Mouse (Mus musculus) c-Kit-positive CD71-negative TER-119-negative erythroid progenitor cells, embryonic 14.5 days (primary cell): ENCODE results near the gene Acp5.
A peak's percentile ranks its signal among the peaks of the same experiment; 100 is the strongest.

ENCODE experiments used
- DNase-seq: peaks from one replicate; pipeline ENCODE4 v3.0.0-alpha.2; 2013; ENCODE audit warnings: low read depth

Gene Acp5

DNA sequence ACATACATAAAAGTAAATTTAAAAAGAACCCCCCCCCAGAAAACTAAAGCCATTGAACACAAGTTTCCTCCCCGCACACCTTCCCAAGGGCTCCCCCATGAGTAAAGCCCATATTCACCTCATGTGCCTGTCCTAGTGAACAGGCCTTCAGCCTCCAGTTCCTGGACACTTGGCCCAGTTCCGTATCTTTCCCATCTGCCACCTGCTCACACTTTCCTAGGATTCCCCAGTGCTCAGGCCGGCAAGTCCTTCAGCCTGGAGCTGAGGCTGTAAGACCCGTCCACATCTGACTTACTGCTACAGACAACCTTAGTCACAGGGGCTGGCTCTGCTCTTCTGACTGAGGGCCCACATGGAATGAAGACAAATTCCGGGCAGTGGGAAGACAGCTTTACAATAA is 4.2 kb upstream of the Acp5 start:
- no peak for DNase-seq

DNA sequence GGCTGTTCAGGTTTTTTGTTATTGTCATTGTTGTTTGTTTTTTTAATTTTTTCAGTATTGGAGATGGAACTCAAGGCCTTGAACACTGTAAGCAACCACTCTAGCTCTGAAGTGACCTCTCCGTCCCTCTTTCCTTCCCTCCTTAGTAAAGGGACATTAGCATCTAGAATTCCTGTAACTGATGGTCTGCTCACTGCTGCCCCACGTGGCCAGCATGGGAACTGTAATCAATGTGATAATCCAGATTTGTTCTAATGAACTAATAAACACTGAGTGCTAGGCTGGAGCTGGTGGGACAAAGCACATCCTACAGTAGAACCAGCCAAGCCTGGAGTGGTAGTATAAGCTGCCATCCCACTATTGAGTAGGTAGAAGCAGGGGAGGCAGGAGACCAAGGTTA is 3.0 kb upstream of the Acp5 start:
- no peak for DNase-seq

DNA sequence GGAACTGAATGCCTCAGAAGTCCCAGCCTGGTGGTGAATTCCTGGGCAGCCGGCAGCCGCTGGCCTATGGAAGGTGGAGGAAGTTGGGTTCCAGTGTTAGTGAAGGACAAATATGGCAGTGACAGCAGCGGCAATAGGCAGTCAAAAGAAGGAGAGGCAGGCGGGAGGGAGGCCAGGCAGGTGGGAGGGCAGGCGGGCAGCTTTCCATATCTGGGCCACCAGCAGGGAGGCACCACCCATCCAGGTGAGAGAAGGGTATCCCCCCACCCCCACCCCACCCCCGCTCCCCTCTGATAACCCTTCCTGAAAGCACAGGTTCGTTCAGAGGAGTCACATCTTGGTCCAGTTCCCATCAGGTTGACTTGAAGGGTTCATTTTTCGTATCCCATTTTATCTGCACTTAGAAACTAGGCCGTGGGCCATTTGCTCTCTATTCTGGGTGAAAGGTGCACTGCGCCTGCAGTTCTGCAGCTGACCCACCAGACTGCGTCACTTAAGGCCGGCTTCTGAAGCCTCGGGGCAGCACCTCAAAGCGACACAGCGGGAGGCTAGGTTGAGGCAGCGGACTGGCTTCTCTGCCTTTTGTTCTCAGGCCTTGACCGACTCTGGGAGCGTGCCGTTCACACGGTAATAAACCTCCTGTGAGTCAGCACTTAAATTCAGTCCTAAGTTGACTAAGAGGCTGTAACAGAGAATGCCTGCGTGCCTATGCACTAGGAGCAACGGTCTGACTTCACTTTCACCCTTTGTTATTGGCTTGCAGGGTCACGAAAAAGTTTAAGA is 1.4 kb upstream of the Acp5 start:
- no peak for DNase-seq

DNA sequence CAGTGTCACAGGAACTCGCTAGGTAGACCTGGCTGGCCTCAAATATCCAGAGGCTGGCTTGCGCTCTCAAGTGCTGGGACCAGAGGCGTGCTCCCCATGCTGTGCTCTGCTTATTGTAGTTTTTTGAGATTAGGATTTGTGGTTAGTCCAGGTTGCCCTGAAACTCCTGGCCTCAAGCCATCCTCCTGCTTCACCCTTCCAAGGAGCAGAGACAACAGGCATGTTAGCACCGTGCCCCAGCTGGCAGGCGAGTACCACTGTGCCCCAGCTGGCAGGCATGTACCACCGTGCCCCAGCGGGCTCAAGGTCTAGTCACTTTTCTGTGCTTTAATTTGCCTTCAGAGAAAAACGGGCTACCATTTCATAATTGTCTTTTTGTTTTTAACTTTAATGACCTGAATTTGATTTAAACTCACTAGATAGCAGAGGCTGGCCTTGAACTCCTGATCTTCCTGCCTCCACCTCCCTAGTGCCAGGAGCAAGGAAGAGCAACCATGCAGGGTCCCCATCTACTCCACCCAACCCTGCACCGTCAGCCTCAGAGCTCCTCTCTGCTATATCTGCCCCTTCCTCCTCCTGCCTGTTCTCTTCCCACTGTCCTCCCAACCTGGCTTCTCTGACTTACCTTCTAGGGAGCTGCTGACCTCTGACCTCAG is 395 bp downstream of the Acp5 start:
- no peak for DNase-seq

DNA sequence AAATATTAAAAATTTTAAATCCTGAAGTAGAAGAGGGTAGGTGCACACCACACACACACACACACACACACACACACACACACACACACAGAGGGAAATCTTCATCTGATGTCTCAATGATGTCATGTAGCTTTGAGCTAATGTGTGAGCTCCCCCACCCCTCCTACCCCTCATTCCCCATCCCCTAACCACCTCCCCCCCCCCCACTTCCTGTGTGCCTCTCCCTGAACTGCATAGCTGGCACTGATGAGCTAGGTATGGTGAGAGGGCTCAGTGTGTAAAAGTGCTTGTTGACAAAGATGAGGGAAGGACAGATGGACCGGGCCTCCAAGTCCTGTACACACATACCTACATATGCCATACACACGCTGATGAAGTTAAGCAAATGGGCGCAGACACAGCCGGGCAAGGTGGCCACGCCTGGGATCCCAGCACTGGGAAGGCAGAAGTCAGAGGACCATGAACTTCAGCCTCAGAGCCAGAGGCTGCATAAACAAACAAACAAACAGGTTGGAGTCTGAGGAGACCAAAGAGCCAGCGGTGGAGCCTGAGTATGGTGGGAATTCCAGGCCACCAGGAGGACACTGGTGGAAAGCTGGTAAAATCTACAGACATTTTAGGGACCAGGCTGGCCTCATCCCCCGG is 1.1 kb downstream of the Acp5 start:
- DNase-seq: no peak

DNA sequence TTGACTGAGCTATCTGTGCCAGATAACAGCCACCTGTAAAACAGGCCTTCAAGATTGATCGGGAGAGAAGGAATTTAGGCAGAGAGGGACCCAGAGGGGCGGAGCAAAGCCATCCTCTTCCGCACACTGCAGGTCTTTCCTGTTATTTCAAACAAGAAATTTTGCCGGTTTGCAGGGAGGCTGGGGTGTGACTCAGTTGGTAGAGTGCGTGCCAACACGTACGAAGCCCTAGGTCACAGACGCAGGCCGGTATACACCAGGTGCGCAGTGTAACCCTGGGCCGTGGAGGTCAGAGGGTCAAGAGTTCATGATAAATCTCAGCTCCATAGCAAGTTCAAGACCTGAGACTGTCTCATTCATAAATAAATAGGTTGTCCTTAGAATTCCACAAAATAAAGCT is 3.3 kb downstream of the Acp5 start:
- DNase-seq: no peak

DNA sequence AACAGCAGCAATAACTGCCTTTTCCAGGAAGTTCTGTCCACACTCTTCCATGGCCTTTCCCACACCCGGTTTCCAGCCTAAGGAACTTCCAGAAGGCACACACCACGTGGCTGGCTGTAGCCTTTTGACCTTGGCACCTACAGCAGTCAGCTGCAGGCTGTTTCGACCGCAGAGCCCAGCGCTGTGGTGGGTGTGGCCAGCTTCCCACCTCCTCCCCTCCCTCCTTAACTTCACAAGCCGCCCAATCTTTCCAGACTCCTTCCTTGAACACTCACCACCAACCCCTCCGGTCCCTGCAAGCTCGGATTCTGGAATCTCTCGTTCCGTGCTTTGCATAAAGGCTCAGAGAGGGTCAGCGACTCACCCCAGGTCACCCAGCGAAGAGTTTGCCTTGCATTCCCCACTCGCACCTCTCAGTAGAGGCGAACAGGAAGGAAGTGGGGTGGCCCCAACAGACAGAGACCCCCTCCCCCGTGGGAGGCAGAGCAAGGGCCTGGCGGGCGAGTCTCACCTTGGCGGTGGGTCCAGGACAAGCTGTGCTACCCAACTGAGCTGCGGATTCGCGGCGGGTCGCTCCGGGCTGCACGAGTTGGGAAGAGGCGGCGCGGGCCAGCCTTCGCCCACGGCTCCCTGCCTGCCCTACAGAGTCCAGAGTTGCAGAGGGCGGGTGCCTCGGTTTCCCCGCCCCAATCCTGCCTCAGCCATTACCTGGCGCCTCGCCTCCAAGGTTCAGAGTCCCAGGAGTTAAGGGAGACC is 4.1 kb downstream of the Acp5 start:
- no peak for DNase-seq

DNA sequence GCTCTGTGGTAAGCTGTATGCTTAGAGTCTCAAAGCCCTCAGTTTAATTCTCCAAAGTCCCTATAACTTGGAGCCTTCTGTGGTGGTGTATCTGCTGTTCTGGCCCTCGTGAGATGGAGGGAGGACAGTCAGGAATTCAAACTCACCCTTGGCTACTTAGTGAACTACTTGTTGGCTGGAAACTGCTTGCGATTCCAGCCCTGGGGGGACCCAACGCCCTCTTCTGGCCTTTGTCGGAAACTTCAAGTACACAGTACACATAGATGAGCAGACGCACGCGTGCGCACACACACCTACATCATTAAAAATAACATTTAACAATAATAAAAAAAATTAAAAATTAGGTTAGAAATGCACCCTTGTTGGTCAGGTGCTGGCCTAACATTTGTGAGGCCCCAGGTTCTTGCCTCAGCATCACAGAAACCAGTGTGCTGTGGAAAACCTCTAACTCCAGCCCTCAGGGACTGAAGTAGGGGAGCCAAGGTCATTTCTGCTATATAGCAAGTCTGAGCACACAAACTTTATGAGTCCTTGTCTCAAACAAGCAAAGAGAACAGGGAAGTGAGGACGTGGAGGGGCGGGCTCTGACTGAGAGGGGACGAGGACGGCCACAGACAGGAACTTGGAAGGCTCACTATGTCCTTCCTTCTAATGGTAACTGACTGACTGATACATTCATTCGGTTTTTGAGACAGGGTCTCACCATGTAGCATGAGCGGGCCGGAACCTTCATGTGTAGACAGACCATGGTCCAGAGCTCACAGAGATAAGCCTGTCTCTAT is 10.1 kb downstream of the Acp5 start:
- DNase-seq: no peak

DNA sequence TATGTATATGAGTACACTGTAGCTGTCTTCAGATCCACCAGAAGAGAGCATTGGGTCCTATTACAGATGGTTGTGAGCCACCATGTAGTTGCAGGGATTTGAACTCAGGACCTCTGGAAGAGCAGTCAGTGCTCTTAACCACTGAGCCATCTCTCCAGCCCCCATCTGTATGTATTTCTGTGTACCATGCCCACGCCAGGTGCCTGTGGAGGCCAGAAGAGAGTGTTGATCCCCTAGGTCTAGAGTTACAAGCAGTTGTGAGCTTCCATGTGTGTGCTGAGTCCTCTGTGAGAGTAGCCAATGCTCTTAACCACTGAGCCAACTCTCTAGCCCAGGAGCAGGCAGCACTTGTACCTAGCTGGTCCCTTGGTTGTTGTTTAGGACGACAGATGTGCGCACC is 11.3 kb downstream of the Acp5 start:
- no peak for DNase-seq

DNA sequence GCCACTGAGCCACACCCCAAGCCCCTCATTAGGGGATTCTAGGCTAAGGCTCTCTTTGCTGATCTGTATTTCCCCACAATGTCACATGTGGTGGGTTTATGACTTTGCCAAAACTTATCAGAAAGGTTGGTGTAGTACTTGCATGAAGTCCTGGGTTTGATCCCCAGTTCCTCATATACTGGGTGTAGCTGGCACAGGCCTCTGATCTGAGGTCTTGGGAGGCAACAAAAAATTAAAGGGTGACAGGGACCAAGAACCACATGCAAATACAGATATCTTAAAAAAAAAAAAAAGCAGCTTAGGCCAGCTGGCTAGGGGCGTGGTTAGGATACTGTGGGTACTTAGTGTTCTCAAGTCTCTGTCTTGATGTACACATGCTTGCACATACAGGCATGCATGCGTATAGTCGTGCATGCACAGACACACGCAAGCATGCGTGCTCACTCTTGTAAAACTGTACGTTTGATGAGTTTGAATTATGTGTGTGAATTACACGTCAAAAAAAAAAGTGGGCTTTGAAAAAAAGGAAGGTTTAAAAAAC is 12.4 kb downstream of the Acp5 start:
- DNase-seq: no peak

DNA sequence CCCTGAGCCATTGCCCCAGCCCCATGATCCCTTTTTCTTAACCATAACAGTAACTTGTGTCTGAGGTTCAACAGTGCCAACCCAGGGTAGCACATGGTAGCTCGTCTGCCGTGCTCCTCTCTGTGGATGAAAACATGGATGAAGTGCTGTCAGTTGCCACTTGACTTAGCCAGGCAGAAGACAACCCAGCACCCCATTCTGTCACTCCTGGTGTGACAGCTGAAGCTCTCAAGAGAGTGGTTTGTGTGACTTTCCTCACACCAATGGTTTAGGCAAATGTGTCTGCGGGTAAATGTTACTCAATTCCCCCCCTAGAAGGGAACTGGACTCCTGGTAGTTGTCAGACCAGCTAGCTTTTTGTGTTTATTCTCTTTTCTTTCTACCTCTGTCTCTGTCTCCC is 13.5 kb downstream of the Acp5 start:
- DNase-seq: no peak

DNA sequence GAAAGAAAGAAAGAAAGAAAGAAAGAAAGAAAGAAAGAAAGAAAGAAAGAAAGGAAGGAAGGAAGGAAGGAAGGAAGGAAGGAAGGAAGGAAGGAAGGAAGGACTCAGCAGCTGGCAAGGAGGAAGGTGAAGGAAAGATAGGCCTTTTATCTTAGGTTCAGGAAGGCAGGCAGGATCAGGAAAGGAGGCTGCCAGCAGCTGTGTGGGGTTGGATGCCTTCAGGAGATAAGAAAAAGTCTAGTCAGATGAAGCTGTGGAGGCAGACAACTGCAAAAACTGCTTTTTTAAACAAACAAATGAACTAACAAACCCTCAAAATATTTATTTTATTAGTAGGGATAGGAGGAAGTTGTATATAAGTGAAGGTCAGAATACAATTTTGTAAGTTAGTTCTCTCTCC is 14.0 kb downstream of the Acp5 start:
- no peak for DNase-seq

DNA sequence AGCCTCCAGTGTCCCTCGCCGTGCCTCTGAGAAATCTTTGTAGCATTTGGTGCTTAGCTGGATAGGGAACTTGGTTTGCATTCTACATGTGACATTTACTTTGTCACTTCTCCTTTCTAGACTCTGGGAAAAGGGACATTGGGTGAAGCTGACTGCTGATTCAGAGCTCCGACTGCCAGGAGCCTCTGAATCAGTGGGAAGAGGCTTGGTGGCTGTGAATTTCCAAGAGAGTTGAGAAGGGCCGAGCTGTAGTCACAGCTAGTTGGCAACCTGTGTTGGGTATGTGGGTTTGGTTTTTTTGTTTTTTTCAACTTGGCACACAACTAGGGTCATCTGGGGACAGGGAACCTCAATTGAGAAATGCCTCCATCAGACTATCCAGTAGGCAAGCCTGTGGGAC is 16.0 kb downstream of the Acp5 start:
- DNase-seq: no peak

DNA sequence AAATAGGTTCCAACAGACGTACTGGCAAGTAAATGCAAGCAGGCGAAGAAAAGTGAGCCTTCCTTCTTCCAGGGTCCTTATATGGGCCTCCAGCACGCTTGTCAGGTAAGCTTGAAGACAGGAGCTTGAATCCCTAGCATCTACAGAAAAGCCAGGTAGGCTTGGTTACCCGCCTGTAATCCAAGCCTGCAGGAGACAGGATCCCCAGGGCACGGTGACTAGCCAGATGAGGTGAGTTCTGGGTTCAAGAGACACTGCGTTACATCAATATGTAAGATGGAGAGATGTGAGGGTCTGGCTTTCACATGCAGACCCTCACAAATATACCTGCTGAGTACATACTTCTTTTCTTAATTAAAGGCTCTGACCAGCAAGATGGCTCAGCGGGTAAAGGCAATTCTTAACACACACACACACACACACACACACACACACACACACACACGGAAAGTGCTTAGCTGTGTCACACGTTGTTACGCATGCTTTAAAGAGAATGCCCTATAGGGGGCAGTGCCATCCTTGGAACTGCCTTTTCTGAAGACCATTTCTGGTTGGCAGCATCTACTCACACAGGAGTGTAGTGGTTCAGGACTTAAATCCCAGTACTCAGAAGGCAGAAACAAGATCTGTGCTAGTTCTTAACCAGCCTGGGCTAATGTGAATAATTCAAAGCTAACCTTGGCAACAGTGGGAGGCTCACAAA is 17.6 kb downstream of the Acp5 start:
- peak; percentile 80 for DNase-seq

DNA sequence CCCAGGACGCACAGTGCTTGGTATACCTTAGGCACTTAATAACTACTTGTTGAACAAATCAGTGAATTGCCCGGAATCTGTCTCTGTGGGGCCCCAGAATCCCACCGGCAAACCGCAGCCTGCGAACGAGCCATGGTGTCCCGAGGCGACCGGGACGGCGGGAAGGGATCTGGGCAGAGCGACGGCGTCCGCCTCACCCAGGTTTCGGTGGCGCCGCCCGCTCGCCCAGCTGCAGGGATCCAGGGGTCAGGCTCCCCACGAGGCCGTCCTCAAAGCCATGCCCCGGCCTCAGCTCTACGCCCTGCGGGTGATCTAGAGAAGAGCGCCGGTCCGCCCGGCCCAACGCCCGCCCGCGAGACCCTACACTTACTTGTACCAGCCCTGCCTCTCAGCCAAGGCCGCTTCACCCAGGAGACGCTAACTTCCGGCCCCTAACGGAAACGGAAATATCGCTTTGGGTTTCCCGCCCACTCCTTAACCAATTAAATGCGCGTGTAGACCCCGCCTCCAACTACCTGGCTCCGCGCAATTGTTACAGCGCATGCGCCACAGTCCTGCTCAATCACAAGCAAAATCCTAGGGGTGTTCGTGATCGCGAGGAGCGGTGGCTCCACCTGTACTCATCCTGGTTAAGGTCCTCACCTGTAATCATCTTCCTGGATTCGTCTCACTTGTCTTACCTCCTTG is 18.6 kb downstream of the Acp5 start, which contains the start of gene Elof1:
Gene Elof1, minus strand, starts transcription at position 433 of the 687 bp plus-strand sequence.
- DNase-seq: peak; percentile 97

DNA sequence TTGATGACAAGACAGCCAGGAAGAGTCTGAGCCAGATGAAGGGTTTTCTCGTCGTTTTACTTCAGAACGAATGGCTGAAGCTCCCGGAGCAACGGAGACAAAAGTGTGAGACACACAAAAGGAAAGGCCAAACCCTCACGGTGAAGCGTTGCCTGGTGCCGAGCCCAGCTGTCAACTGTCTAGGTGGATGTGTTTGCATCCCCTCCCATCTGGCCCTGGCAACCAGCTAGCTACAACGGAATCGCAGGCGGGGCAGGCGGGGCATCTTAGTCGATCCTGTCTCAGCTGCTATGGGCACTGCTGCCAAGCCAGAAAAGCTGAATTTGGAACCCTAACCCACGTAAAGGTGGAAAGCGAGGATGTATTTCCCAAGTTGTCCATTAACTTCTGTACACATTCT is 19.4 kb downstream of the Acp5 start:
- no peak for DNase-seq

DNA sequence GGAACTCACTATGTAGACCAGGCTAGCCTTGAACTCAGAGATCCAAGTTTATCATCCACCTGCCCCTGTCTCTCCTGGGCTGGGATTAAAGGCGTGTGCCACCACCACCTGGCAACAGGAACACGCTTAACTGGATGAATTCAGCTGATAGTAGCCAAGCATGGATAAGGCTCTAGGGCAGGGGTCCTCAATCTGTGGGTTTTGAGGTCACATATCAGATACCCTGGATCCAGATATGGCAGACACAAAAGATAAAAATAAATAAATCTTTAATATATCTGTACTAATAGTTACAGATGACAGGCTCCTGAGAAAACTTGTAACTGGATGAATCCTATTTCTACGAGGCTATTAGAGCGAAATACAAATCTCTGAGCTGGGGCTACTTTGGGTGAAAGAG is 19.9 kb downstream of the Acp5 start:
- no peak for DNase-seq

DNA sequence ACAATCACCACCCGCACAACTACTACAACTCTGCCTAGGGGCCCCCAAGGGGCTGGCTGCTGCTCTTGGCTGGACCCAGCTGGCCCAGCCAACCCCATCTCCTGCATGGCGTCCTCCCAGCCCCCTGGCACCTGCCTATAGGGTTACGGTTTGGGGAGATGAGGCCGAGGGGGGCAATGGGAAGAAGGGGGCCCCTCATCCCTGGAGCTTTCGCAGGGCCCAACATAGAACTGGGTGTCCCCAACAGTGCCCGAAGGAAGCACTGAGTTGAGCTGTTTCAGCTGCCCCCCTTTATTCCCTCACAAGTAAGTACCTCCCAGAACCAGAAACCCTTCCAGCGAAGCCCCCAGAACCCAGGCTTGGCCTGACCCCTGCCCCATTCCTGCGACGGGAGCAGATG is 27.3 kb downstream of the Acp5 start:
- no peak for DNase-seq

DNA sequence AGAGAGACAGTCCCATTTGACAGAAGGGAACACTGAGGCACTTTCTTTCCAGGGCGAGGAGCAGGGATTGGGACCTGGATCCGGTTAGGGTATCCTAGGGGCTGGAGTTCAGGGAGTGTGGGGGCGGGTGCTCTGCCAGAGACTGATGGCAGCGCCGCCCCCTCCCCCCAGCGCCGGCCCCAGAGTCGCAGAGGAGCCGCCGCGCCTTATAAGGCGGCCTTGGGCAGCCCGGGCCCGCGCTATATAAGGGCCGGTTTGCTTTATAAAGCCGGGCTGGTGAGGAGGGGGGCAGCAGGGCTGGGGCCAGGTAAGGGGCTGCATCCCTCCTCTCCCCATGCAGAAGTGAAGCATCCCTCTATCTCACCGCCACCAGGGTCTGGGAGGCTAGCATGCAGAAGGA is 35.6 kb downstream of the Acp5 start:
- no peak for DNase-seq

DNA sequence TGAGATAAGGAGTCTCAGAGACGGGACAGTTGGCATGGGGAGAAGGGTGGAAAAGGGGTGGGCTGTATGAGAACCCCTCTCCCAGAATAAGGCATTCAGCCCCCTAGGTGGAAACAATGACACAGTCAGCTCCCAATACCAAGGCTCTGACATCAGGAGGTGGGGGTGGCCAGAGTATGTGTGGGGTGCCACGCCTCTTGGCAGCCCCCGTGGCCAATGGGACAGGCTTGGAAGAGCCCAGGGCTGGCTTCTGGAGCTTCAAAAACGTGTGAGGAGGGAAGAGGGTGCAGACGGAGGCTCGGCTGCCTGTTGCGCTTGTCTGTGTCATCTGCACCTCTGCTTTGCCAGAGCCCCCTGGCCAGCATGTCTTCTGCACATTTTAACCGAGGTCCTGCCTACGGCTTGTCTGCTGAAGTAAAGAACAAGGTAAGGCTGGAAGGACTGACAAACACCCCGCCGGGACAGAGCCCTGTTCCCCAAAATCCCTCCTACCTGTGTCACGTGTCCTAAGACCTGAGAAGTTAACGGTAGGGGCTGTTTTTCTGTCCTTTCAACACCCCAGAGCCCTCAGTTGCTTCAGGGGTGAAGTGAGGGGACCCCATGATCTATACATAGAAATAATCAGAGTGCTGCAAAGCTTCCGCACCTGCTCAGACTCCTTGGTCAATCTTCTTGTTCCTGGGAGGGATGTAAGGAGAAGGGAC is 36.4 kb downstream of the Acp5 start, which contains the start of gene Cnn1:
Gene Cnn1, plus strand, starts transcription at position 224 of the 704 bp plus-strand sequence.
- DNase-seq: no peak
